Mouse (Mus musculus) heart, adult 2 months (tissue): ENCODE measurements at regions not wholly inside any gene's neighbourhood (a gene's known extent, or its start where the extent isn't known, plus 50 kb on each side); places are given as distances from the start of the nearest gene placed in this dataset.

ENCODE experiments used
- DNase-seq, 2 experiments: peaks; one replicate each; pipeline ENCODE4 v3.0.0; 2021
- H3K27ac ChIP-seq: fragments of 200-600 bp; 2 replicates; pipeline ENCODE4 v1.8.1; 2022
- H3K27me3 ChIP-seq: fragments of 200-500 bp; 2 replicates; pipeline ENCODE4 v1.6.1; 2012; ENCODE audit warnings: mild to moderate bottlenecking, low read length, inconsistent platforms, mixed read lengths; ENCODE audit not compliant: control insufficient read depth, insufficient read depth
- H3K36me3 ChIP-seq: fragments of 200-500 bp; 2 replicates; pipeline ENCODE4 v1.6.1; 2012; ENCODE audit warnings: low read length, inconsistent platforms; ENCODE audit not compliant: control insufficient read depth, insufficient read depth
- H3K4me1 ChIP-seq: fragments of 200-500 bp; 2 replicates; pipeline ENCODE4 v1.6.1; 2011; ENCODE audit warnings: low read length; ENCODE audit not compliant: control insufficient read depth, insufficient read depth
- H3K4me3 ChIP-seq: fragments of 200-600 bp; 2 replicates; pipeline ENCODE4 v1.8.1; 2022
- H3K79me2 ChIP-seq: fragments of 200-500 bp; replicated peaks from 2 replicates; pipeline ENCODE4 v1.6.1; 2012; ENCODE audit warnings: mild to moderate bottlenecking, inconsistent platforms, low read length, moderate library complexity, mixed read lengths; ENCODE audit not compliant: control insufficient read depth, insufficient read depth
- H3K9ac ChIP-seq: fragments of 200-500 bp; 2 replicates; pipeline ENCODE4 v1.6.1; 2012; ENCODE audit warnings: low read depth, mild to moderate bottlenecking, control low read depth, inconsistent platforms, low read length, mixed read lengths
- CTCF ChIP-seq: fragments of 200-600 bp; IDR thresholded peaks from 2 replicates; pipeline ENCODE4 v1.8.1; 2022; ENCODE audit warnings: antibody characterized with exemption, mild to moderate bottlenecking, moderate library complexity
- EP300 ChIP-seq: fragments of 200-500 bp; IDR thresholded peaks from 2 replicates; pipeline ENCODE4 v1.6.1; 2011; ENCODE audit warnings: low read depth, low read length, control low read depth; ENCODE audit not compliant: insufficient read depth
- POLR2A ChIP-seq: fragments of 200-500 bp; IDR thresholded peaks from 2 replicates; pipeline ENCODE4 v1.6.1; 2011; ENCODE audit warnings: mild to moderate bottlenecking, low read depth, low read length, control low read depth; ENCODE audit not compliant: insufficient read depth
- WGBS: fragments of 180-500 bp; shearing (Covaris S2); methylation state at CpG from one replicate; pipeline ENCODE4 v1.1.7; 2018; 5-methylcytosine and 5-hydroxymethylcytosine counted together
- intact Hi-C: fragments of 180-260 bp; cut with DNase I; formaldehyde crosslinking; loops from one replicate; pipeline ENCODE4 v1.15.1; 2025

DNA sequence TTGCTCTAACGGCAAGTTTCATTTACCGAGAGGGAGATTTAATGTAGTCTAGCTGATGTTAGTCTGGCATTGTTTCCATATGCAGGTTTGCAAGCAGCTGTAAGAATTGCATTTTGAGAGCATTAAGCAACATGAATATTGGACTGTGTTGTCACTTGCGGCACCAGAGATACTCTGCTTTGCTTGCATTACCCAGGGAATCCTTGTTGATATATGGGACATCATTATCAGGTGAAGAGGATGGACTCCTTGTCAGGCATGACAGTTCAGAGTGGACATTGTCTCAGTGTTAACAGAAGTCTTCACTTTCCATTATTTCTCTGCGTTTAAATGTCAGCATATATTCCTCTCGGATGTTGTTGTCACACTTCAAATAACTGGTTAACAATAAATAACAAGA, 208.1 kb downstream of the Brinp2 start:
- TF ChIP-seq POLR2A (no peak), CTCF (no peak), EP300 (no peak)
- DNase-seq, result no peak
- Histone ChIP-seq H3K9ac (no peak overlapping the region), H3K4me3 (no peak overlapping the region), H3K27me3 (no peaks in the 10 kb centered on the region), H3K27ac (no peak overlapping the region), H3K4me1 (no peaks in the 10 kb centered on the region), H3K79me2 (no peaks in the 10 kb centered on the region), H3K36me3 (no peaks in the 10 kb centered on the region)
- whole genome bisulfite sequencing, result 77% methylated on average over 5 of the region's 5 CpGs
- intact Hi-C loops, result no loop called here

DNA sequence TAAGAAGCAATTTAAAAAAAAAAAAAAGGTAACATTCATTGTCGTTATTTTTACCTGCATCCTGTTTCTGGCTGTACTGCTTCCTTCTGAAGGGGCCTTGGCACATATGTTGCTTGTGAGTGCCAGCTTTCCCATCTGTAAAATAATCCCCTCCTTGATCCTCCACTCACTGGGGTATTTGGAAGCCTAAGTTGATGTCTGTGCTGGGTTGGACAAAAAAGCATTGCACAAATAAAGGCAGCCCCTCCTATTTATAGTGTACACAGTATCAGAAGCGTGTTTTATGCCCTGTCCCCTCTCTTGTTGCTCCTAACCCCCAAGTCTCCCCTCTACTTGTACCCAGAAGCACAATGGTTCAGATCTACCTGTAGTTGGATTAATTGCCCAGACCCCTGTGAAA, 195.0 kb downstream of the Brinp2 start:
- TF ChIP-seq CTCF (no peak), POLR2A (no peak), EP300 (no peak)
- H3K27me3 ChIP-seq, result no peaks in the 10 kb centered on the region
- intact Hi-C loops, result no loop called here
- no peaks in the 10 kb centered on the region for H3K4me1 ChIP-seq
- 53% methylated on average over 2 of the region's 2 CpGs for WGBS
- no peaks in the 10 kb centered on the region for H3K79me2 ChIP-seq
- no peak overlapping the region for H3K27ac ChIP-seq
- no peak overlapping the region for H3K9ac ChIP-seq
- no peaks in the 10 kb centered on the region for H3K36me3 ChIP-seq
- H3K4me3 ChIP-seq, result no peak overlapping the region
- DNase-seq, result no peak

DNA sequence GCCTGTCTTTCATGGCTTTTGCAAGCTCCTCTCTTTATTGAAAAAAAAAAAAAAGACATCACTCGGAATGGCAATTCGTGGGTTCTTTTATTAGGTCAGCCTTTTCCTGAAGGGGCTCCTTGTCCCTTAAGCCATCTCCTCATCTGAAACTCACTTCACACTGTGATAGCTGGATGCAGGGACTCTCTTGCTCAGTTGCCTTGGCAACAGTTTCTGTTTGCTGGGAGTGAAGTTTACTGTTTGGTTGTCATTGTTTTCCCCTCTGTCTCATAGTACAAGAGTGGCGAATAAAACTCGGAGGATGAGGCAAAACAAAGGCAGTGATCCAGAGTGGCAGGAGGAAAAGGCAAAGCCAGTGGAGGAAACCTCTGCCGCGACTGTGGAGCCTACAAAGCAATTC, 194.6 kb downstream of the Brinp2 start:
- WGBS, result 64% methylated on average over 6 of the region's 6 CpGs
- no peak for DNase-seq
- intact Hi-C loops, result no loop called here
- TF ChIP-seq CTCF, result no peak
- TF ChIP-seq POLR2A, result no peak
- TF ChIP-seq EP300, result no peak
- Histone ChIP-seq H3K9ac (no peak overlapping the region), H3K27me3 (no peaks in the 10 kb centered on the region), H3K79me2 (no peaks in the 10 kb centered on the region), H3K27ac (no peak overlapping the region), H3K4me1 (no peaks in the 10 kb centered on the region), H3K36me3 (no peaks in the 10 kb centered on the region), H3K4me3 (no peak overlapping the region)

DNA sequence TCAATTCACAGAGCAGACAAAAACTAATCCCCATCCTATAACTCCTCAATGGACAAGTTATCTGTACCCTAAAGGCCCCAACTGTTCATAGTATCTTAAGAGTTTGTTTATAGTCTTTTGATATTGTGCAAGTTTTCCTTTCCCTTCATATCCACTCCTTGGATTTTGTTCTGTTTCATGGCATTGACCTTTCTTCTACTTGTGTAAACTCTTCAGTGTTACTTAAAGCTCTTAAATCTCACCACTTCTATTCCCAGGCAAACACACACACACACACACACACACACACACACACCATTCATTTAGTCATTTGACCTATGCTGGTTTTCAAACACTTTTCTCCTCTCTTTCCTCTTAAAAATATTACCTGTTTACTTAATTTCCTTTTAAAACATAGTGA, 192.7 kb downstream of the Brinp2 start:
- Histone ChIP-seq H3K79me2 (no peaks in the 10 kb centered on the region), H3K4me3 (no peak overlapping the region), H3K4me1 (no peaks in the 10 kb centered on the region), H3K27ac (no peak overlapping the region), H3K9ac (no peak overlapping the region), H3K27me3 (no peaks in the 10 kb centered on the region), H3K36me3 (no peaks in the 10 kb centered on the region)
- intact Hi-C loops, result no loop called here
- no peak for DNase-seq
- no peak for TF ChIP-seq CTCF
- no peak for TF ChIP-seq EP300
- TF ChIP-seq POLR2A, result no peak

DNA sequence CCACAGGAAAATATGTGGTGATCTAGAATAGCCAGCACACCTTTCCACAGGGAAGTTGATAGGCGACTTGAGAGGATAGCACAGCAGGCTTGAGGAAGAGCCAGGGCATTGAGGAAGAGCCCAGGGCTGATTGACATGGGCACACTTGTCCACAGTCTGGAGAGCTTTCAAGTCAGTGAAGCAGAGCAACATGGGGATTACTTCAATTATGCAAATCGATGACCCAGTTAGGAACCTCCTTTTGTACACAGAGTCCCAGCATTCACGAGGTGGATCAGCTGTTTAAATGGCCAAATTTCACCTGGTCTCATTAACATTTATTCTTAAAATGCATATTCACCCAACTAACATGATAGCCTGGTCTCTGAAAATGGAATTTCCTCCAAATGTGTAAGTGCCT, 186.1 kb downstream of the Brinp2 start:
- no peak for DNase-seq
- H3K4me1 ChIP-seq, result no peaks in the 10 kb centered on the region
- H3K4me3 ChIP-seq, result no peak overlapping the region
- H3K27ac ChIP-seq, result no peak overlapping the region
- 57% methylated on average over 3 of the region's 3 CpGs for WGBS
- TF ChIP-seq POLR2A (no peak), EP300 (no peak), CTCF (no peak)
- intact Hi-C loops, result no loop called here
- no peaks in the 10 kb centered on the region for H3K36me3 ChIP-seq
- no peaks in the 10 kb centered on the region for H3K79me2 ChIP-seq
- no peaks in the 10 kb centered on the region for H3K27me3 ChIP-seq
- H3K9ac ChIP-seq, result no peak overlapping the region

DNA sequence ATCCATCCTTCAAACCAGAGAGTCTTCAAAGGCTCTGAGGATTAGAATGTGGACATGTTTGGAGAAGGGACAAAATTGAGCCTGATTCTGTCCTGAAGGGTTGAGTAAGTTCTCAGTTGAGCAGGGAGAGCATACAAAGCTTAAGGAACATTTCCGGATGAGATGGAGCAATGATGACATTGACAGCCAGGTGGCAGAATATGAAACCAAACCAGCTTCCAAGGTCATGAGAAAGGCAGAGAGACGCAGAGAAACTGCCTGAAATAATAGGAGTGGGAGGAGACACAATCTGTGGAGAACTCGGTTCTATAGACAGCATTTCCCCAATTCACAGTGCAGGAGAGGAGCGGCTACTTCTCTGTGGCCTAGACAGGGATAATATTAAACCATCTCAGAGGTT, 176.0 kb downstream of the Brinp2 start:
- intact Hi-C loops, result no loop called here
- Histone ChIP-seq H3K4me3 (no peak overlapping the region), H3K27ac (no peak overlapping the region), H3K36me3 (no peaks in the 10 kb centered on the region), H3K9ac (no peak overlapping the region), H3K27me3 (no peaks in the 10 kb centered on the region), H3K79me2 (no peaks in the 10 kb centered on the region), H3K4me1 (no peaks in the 10 kb centered on the region)
- 55% methylated on average over 4 of the region's 4 CpGs for WGBS
- DNase-seq, result no peak
- TF ChIP-seq EP300, result no peak
- TF ChIP-seq POLR2A, result no peak
- TF ChIP-seq CTCF, result no peak
